Mouse (Mus musculus): ENCODE measurements around the gene Jam3.

Gene Jam3

DNA sequence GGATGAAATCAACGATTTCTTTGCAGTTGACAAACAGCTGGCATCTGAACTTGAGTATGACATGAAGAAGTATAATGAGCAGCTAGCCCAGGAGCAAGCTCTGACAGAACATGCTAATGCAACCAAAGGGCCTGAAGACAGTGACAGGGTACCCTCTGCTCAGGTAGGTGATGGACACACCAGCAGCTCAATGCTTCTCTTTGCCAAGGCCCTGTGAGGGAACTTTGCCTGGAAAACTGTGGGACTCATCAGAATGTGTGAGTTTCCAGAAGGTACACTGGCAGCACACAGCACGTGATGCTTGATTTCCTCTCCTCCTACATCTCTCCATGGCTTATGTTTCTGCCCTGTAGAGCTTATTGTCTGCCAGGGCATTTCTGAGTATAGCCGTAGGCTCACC lies 67.8 kb downstream of the Jam3 start:
- in situ Hi-C loops (cut with MboI; ENCODE audit: low pct_unique_long_range_greater_than_20kb in 1 of 2, low sequenced_read_pairs in 2 of 2, unreplicated experiment in 1 of 2): no loop called here

DNA sequence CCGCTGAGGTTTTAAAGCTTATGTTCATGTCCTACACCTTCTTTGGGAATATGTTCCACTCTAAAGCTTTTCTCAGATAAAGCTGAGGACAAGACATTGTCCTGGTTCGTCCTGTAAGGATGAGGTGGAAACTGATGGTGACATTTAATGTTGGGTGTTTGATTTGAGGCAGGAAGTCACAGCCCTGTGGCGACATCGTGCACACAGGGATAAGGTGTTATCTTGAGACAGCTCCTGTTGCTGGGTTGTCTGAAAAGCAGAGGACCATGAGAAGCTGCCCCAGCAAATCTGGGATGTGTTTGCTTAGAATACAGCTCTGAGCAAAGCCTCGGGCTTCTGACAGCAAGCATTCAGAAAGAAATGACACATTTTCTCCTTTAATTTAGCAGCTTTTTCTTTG lies 69.0 kb downstream of the Jam3 start:
- in situ Hi-C loops (cut with MboI; ENCODE audit: low pct_unique_long_range_greater_than_20kb in 1 of 2, low sequenced_read_pairs in 2 of 2, unreplicated experiment in 1 of 2): no loop called here

DNA sequence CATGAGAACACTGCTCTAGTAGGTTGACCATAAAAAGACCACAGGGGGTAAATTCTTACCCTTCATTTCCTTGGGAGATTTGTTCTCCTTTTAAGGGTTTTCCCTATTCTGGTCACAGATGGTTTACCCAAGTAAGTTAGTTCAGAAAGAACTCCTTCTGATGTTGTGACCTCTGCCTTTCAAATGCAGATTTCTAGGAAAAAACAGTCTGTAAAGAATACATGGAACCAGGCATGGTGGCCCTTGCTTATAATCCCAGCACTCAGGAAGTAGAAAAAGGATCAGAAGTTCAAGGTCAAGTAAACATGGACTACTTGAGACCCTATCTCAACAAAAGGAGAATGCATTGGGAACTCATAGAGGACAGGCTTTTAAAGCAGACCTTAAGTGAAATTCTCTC lies 79.4 kb downstream of the Jam3 start:
- in situ Hi-C loops (cut with MboI; ENCODE audit: low pct_unique_long_range_greater_than_20kb in 1 of 2, low sequenced_read_pairs in 2 of 2, unreplicated experiment in 1 of 2): no loop called here

DNA sequence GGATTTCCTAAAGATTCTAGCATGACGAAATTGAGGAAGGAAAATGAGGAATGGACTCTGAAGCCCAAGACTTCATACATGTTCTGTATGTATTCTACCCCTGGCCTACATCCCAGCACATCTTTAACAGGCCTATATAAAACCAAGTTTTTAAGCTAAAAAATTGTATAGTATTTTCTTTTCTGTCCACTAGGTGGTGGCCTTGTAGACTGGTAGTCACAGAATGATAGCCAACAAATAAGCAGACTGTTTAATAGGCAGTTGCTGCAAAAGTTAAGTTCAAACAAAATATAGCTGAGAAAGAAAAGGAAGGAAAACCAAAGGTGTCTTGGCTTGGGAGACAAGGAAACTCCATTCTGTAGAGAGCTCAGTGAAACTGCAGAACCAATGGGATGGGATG lies 80.5 kb downstream of the Jam3 start:
- in situ Hi-C loops (cut with MboI; ENCODE audit: low pct_unique_long_range_greater_than_20kb in 1 of 2, low sequenced_read_pairs in 2 of 2, unreplicated experiment in 1 of 2): no loop called here

DNA sequence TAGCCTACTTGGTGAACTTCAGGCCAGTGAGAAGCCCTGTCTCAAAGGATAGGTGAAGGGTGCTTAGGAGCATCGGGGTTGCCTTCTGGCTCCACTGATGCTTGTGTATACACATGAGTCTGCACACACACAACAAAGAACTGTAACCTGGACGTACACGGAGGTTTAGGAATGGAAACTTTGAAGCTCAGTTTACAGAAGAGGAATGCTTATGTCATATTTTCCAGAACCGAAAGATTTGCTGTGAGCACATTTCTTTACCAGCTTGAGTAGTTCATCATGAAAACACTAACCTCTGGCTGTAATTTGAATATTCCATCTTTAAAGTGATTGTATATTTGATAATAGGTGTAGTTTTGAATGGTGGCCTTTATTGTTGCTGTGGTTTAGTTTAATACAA lies 84.3 kb downstream of the Jam3 start:
- in situ Hi-C loops (cut with MboI; ENCODE audit: low pct_unique_long_range_greater_than_20kb in 1 of 2, low sequenced_read_pairs in 2 of 2, unreplicated experiment in 1 of 2): no loop called here

DNA sequence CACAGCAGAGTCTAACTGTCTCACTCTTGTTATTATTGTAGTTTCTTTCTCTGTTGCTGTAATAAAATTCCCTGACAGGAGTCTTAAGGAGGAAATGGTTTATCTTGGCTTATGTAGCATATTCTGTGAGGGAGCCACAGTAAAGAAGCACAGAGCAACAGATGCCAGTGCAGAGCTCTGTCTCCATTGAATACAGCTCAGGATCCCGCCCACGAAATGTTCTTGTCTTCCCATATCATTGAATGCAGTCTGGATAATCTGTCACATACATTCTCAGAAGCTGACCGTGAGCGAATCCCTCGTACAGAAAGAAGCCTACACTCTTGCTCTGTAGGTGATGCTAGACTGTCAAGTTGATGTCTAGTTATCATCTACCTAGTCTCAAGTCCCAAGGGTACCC lies 96.9 kb downstream of the Jam3 start:
- in situ Hi-C loops (cut with MboI; ENCODE audit: low pct_unique_long_range_greater_than_20kb in 1 of 2, low sequenced_read_pairs in 2 of 2, unreplicated experiment in 1 of 2): no loop called here

DNA sequence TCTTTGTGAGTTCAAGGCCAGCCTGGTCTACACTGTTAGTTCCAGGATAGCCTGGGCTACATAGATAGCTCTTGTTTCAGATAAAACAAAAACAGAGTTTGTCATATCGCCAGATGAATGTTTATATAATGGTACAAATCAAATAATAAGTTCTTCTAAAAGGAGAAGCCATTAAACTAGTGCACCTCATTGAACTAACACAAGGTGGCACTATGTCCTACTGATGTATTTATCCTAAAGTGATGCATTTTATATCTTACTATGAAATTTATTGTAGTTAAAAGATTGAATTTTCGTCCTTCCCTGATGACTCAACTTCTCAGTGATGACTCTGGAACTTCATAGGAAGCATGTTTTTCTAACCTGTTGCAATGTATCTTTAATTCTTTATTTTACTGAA lies 105.7 kb downstream of the Jam3 start:
- in situ Hi-C loops (cut with MboI; ENCODE audit: low pct_unique_long_range_greater_than_20kb in 1 of 2, low sequenced_read_pairs in 2 of 2, unreplicated experiment in 1 of 2): no loop called here

Data from mouse embryonic stem cell (cell line).